Mouse (Mus musculus): ENCODE measurements around the gene Gm10521. TPM values are rescaled to one million over a fixed set of nuclear protein-coding genes. Genes with fewer than 3 reads are reported as not detected.
A peak's percentile ranks its signal among the peaks of the same experiment; 100 is the strongest.
"Not testable (repeated sequence)": the region's sequence is repeated elsewhere in the genome, so short reads cannot be mapped to it uniquely, and the experiment has no call there.

The Gm10521 gene
- total RNA-seq (2012; rRNA removed) = not detected in 2 replicates

GRCm38 (mm10) chr1:171895364-171895763, at the start of gene Gm10521:
Gene Gm10521 (plus strand): TSS chr1:171895664.
- H3K9me3 ChIP-seq (ENCODE audit: control insufficient read depth, insufficient read depth, low read depth, low read length) = peaks cover 10% of the 10 kb centered on the region
- H3K27ac ChIP-seq (ENCODE audit: insufficient read depth, low read depth, low read length, poor library complexity, severe bottlenecking); in situ Hi-C loops (cut with MboI; ENCODE audit: low sequenced_read_pairs in 2 of 2, unreplicated experiment in 2 of 2); DNase-seq (ENCODE audit: low read depth, low spot score); H3K36me3 ChIP-seq (ENCODE audit: control insufficient read depth, insufficient read depth, low read length, poor library complexity, severe bottlenecking); H3K4me3 ChIP-seq (ENCODE audit: insufficient read depth in 1 of 2, low read depth in 1 of 2, low read length in 2 of 2, poor library complexity in 1 of 2, severe bottlenecking in 1 of 2); H3K9ac ChIP-seq (ENCODE audit: insufficient read depth, low read depth, low read length, poor library complexity, severe bottlenecking); H3K4me1 ChIP-seq (ENCODE audit: control insufficient read depth in 2 of 2, insufficient read depth in 2 of 2, low read length in 2 of 2, poor library complexity in 1 of 2): not testable (repeated sequence)

GRCm38 (mm10) chr1:171848201-171848600, 47.3 kb upstream of the Gm10521 start:
- no peaks in the 10 kb centered on the region for H3K36me3 ChIP-seq (ENCODE audit: control insufficient read depth, insufficient read depth, low read length, poor library complexity, severe bottlenecking)
- no peak overlapping the region for H3K9ac ChIP-seq (ENCODE audit: insufficient read depth, low read depth, low read length, poor library complexity, severe bottlenecking)
- H3K9me3 ChIP-seq (ENCODE audit: control insufficient read depth, insufficient read depth, low read depth, low read length) = no peaks in the 10 kb centered on the region
- TF ChIP-seq MAFK (IDR thresholded peaks at IDR 0.05; ENCODE audit: insufficient read depth, low read depth, low read length) (no peak), ZNF384 (IDR thresholded peaks at IDR 0.05; ENCODE audit: low read depth, low read length) (no peak), HCFC1 (IDR thresholded peaks at IDR 0.05; ENCODE audit: borderline replicate concordance, insufficient read depth, low read length) (no peak), CHD2 (IDR thresholded peaks at IDR 0.05; ENCODE audit: low read depth, low read length) (no peak), ZC3H11A (IDR thresholded peaks at IDR 0.05; ENCODE audit: borderline replicate concordance, low read depth, low read length) (no peak)
- H3K4me3 ChIP-seq (ENCODE audit: insufficient read depth in 1 of 2, low read depth in 1 of 2, low read length in 2 of 2, poor library complexity in 1 of 2, severe bottlenecking in 1 of 2) = no peak overlapping the region
- DNase-seq (ENCODE audit: low read depth, low spot score) = no peak
- H3K27ac ChIP-seq (ENCODE audit: insufficient read depth, low read depth, low read length, poor library complexity, severe bottlenecking) = no peak overlapping the region
- no peaks in the 10 kb centered on the region for H3K4me1 ChIP-seq (ENCODE audit: control insufficient read depth in 2 of 2, insufficient read depth in 2 of 2, low read length in 2 of 2, poor library complexity in 1 of 2)
- in situ Hi-C loops (cut with MboI; ENCODE audit: low sequenced_read_pairs in 2 of 2, unreplicated experiment in 2 of 2) = no loop called here

- no peaks in the 10 kb centered on the region for H3K36me3 ChIP-seq (ENCODE audit: control insufficient read depth, insufficient read depth, low read length, poor library complexity, severe bottlenecking)
- no peak for DNase-seq (ENCODE audit: low read depth, low spot score)
- H3K9ac ChIP-seq (ENCODE audit: insufficient read depth, low read depth, low read length, poor library complexity, severe bottlenecking) = no peak overlapping the region
- H3K27ac ChIP-seq (ENCODE audit: insufficient read depth, low read depth, low read length, poor library complexity, severe bottlenecking) = no peak overlapping the region
- no peak for TF ChIP-seq ZNF384 (IDR thresholded peaks at IDR 0.05; ENCODE audit: low read depth, low read length)
- no peak for TF ChIP-seq ZC3H11A (IDR thresholded peaks at IDR 0.05; ENCODE audit: borderline replicate concordance, low read depth, low read length)
- no peak for TF ChIP-seq MAFK (IDR thresholded peaks at IDR 0.05; ENCODE audit: insufficient read depth, low read depth, low read length)
- TF ChIP-seq CHD2 (IDR thresholded peaks at IDR 0.05; ENCODE audit: low read depth, low read length) = no peak
- no peak for TF ChIP-seq HCFC1 (IDR thresholded peaks at IDR 0.05; ENCODE audit: borderline replicate concordance, insufficient read depth, low read length)
- no peaks in the 10 kb centered on the region for H3K9me3 ChIP-seq (ENCODE audit: control insufficient read depth, insufficient read depth, low read depth, low read length)
- H3K4me1 ChIP-seq (ENCODE audit: control insufficient read depth in 2 of 2, insufficient read depth in 2 of 2, low read length in 2 of 2, poor library complexity in 1 of 2) = no peaks in the 10 kb centered on the region
- in situ Hi-C loops (cut with MboI; ENCODE audit: low sequenced_read_pairs in 2 of 2, unreplicated experiment in 2 of 2) = no loop called here
- H3K4me3 ChIP-seq (ENCODE audit: insufficient read depth in 1 of 2, low read depth in 1 of 2, low read length in 2 of 2, poor library complexity in 1 of 2, severe bottlenecking in 1 of 2) = no peak overlapping the region
Measured at GRCm38 (mm10) chr1:171848757-171849156, 46.7 kb upstream of the Gm10521 start.

- Histone ChIP-seq H3K4me3 (ENCODE audit: insufficient read depth in 1 of 2, low read depth in 1 of 2, low read length in 2 of 2, poor library complexity in 1 of 2, severe bottlenecking in 1 of 2) (no peak overlapping the region), H3K36me3 (ENCODE audit: control insufficient read depth, insufficient read depth, low read length, poor library complexity, severe bottlenecking) (no peaks in the 10 kb centered on the region), H3K4me1 (ENCODE audit: control insufficient read depth in 2 of 2, insufficient read depth in 2 of 2, low read length in 2 of 2, poor library complexity in 1 of 2) (no peaks in the 10 kb centered on the region), H3K27ac (ENCODE audit: insufficient read depth, low read depth, low read length, poor library complexity, severe bottlenecking) (no peak overlapping the region), H3K9me3 (ENCODE audit: control insufficient read depth, insufficient read depth, low read depth, low read length) (no peaks in the 10 kb centered on the region), H3K9ac (ENCODE audit: insufficient read depth, low read depth, low read length, poor library complexity, severe bottlenecking) (no peak overlapping the region)
- no peak for DNase-seq (ENCODE audit: low read depth, low spot score)
- TF ChIP-seq ZNF384 (IDR thresholded peaks at IDR 0.05; ENCODE audit: low read depth, low read length) = no peak
- TF ChIP-seq MAFK (IDR thresholded peaks at IDR 0.05; ENCODE audit: insufficient read depth, low read depth, low read length) = no peak
- TF ChIP-seq CHD2 (IDR thresholded peaks at IDR 0.05; ENCODE audit: low read depth, low read length) = no peak
- TF ChIP-seq HCFC1 (IDR thresholded peaks at IDR 0.05; ENCODE audit: borderline replicate concordance, insufficient read depth, low read length) = no peak
- TF ChIP-seq ZC3H11A (IDR thresholded peaks at IDR 0.05; ENCODE audit: borderline replicate concordance, low read depth, low read length) = no peak
- in situ Hi-C loops (cut with MboI; ENCODE audit: low sequenced_read_pairs in 2 of 2, unreplicated experiment in 2 of 2) = no loop called here
Measured at GRCm38 (mm10) chr1:171849454-171849853, 46.0 kb upstream of the Gm10521 start.

DNA sequence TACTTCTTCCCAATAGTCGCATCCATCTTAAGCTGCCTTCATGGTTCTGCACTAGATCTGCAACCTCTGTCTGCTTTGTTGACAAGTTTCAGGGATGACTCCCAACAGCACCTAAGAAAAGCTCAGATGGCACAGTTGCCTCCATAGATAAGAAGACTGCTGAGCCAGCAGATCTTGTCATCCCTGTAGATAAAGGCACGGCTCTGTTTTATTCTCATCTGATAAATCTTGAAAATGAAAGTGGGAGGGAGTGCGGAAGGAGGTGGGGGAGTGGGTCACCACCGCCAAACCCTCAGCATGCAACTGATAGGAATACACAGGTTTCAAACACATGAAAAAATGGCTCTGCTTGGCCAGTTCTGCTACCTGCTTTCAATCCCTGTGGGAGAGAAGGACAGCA, 30.0 kb upstream of the Gm10521 start:
- no peak overlapping the region for H3K27ac ChIP-seq (ENCODE audit: insufficient read depth, low read depth, low read length, poor library complexity, severe bottlenecking)
- no peak for DNase-seq (ENCODE audit: low read depth, low spot score)
- in situ Hi-C loops (cut with MboI; ENCODE audit: low sequenced_read_pairs in 2 of 2, unreplicated experiment in 2 of 2) = no loop called here
- H3K4me1 ChIP-seq (ENCODE audit: control insufficient read depth in 2 of 2, insufficient read depth in 2 of 2, low read length in 2 of 2, poor library complexity in 1 of 2) = no peaks in the 10 kb centered on the region
- H3K9me3 ChIP-seq (ENCODE audit: control insufficient read depth, insufficient read depth, low read depth, low read length) = no peaks in the 10 kb centered on the region; the same call in 1 of the 2 replicates
- no peaks in the 10 kb centered on the region for H3K36me3 ChIP-seq (ENCODE audit: control insufficient read depth, insufficient read depth, low read length, poor library complexity, severe bottlenecking)
- TF ChIP-seq HCFC1 (IDR thresholded peaks at IDR 0.05; ENCODE audit: borderline replicate concordance, insufficient read depth, low read length) (no peak), CHD2 (IDR thresholded peaks at IDR 0.05; ENCODE audit: low read depth, low read length) (no peak), MAFK (IDR thresholded peaks at IDR 0.05; ENCODE audit: insufficient read depth, low read depth, low read length) (peak; percentile 23; the same call in 1 of the 2 replicates)
- no peak overlapping the region for H3K9ac ChIP-seq (ENCODE audit: insufficient read depth, low read depth, low read length, poor library complexity, severe bottlenecking)
- H3K4me3 ChIP-seq (ENCODE audit: insufficient read depth in 1 of 2, low read depth in 1 of 2, low read length in 2 of 2, poor library complexity in 1 of 2, severe bottlenecking in 1 of 2) = no peak overlapping the region

Data from ES-E14 (cell line).